Mouse (Mus musculus): ENCODE results near the gene Lgalsl. TPM values are rescaled to one million over a fixed set of nuclear protein-coding genes. Genes with fewer than 3 reads are reported as not detected.

The Lgalsl gene
- total and polyA plus RNA-seq, 3 experiments, result 0.11 TPM; not detected in 2

DNA sequence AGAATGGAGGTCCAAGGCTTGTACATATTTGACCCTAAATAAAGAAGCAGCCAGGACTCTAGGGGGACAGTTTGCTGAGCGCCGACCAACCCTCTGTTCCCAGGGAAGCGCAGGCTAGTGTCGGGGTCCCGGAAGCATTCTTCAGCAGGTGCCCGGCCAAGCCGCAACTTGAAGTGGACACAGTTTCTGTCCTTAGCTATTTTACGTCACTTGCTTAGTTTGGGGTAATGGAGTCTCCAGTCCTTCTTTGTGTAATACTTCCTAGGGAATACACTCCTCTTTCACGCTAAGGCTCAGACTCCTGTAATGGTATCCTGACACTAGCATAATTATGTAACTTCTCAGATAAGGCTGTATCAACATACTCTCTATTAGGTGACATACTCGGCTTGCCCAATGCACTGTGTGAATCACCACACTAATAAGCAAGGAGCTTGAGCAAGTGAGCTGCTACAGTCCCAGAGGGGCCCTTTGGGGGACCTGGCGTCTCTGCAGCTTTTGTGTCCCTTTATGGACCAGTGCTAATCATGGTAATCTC, 813 bp upstream of the Lgalsl start:
- ATAC-seq (ENCODE audit: extremely low read depth, insufficient number of reproducible peaks, low FRiP score, poor library complexity, severe bottlenecking), result no peak
- Histone ChIP-seq H3K4me3 (ENCODE audit: low read depth, low read length) (no peak overlapping the region), H3K4me1 (ENCODE audit: insufficient read depth, low read depth, low read length) (no peaks in the 10 kb centered on the region), H3K27me3 (ENCODE audit: insufficient read depth, low read length) (no peaks in the 10 kb centered on the region), H3K36me3 (replicated peaks) (no peaks in the 10 kb centered on the region), H3K9me3 (replicated peaks) (no peaks in the 10 kb centered on the region; the same call in 1 of the 2 replicates)
- DNase-seq (ENCODE audit: low spot score), result no peak
- no peak for TF ChIP-seq GATA2 (IDR thresholded peaks at IDR 0.05; ENCODE audit: borderline replicate concordance, low read depth, low read length)
- no peak for TF ChIP-seq GATA1 (IDR thresholded peaks at IDR 0.05; ENCODE audit: borderline replicate concordance, low read length)
- TF ChIP-seq TAL1 (conservative IDR thresholded peaks at IDR 0.05; ENCODE audit: low read depth, low read length), result no peak

DNA sequence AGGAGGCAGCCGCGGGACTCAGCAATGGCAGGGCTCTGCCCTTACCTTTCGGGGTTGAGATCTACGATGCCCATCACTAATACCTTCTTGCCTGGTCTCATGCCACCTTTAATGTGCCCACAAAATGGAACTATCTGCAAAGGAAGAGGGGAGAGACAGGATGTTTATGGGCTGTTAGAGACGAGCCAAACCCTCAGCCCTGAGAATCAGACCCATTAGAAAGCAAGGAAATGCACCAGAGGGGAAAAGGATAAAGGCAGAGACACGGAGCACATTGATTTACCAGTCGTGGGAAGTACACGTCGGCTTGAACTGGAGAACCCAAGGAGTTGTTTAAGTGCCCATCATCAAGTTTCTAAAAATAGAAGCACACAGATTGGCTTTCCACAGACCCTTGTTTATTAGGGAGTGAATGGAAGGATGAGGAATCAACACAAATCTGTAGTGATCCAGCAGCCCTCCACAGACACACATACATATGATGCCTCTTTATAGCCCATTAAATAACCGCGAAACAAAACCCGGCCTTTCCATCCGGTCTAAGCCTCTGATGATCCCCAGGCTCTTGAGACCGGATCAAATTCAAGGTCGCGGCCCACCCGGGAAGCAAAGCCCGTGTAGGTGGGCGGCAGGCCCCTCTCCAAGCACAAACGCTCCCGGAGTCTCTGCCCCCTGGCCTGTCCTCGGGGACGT, 717 bp downstream of the Lgalsl start:
- Histone ChIP-seq H3K4me1 (ENCODE audit: insufficient read depth, low read depth, low read length) (no peaks in the 10 kb centered on the region), H3K9me3 (replicated peaks) (no peaks in the 10 kb centered on the region; the same call in 1 of the 2 replicates), H3K36me3 (replicated peaks) (no peaks in the 10 kb centered on the region), H3K4me3 (ENCODE audit: low read depth, low read length) (no peak overlapping the region), H3K27me3 (ENCODE audit: insufficient read depth, low read length) (no peaks in the 10 kb centered on the region)
- DNase-seq (ENCODE audit: low spot score) (no peak), ATAC-seq (ENCODE audit: extremely low read depth, insufficient number of reproducible peaks, low FRiP score, poor library complexity, severe bottlenecking) (no peak)
- TF ChIP-seq CTCF (IDR thresholded peaks at IDR 0.05; ENCODE audit: low read depth, low read length) (no peak), GATA1 (IDR thresholded peaks at IDR 0.05; ENCODE audit: borderline replicate concordance, low read length) (no peak), TAL1 (conservative IDR thresholded peaks at IDR 0.05; ENCODE audit: low read depth, low read length) (no peak), GATA2 (IDR thresholded peaks at IDR 0.05; ENCODE audit: borderline replicate concordance, low read depth, low read length) (no peak), POLR2AphosphoS5 (IDR thresholded peaks at IDR 0.05; ENCODE audit: insufficient replicate concordance, low read depth, low read length) (no peak)

DNA sequence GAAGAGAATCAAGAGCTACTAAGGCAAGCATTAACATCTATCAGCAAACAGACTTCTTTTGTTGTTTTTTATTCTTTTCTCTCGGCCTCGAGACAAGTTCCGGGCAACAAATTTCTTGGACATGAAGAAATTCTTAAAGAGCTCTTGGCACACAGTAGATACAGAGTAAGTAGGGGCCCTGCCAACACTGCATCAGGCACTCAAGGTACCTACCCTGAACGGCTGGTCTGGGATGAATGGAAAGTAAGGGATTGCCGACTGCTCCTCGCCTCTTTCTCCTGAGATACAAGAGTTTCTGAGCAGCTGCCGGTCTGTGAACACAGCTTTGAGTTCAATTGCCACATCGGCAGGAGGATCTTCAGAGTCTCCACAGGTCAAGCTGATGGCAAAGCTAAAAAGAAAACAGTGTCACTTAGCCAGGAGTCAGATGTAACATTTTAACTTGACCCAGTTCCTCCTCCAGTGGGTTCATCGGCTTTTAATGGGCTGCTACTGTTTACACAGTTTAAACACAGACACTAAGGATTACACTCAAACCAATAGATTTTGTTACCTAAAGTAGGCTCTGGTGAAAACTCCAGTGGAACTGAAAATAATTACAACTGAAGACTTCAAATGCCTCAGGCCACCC, 1.7 kb downstream of the Lgalsl start:
- H3K9me3 ChIP-seq (replicated peaks), result no peaks in the 10 kb centered on the region; the same call in 1 of the 2 replicates
- DNase-seq (ENCODE audit: low spot score), result no peak
- H3K4me1 ChIP-seq (ENCODE audit: insufficient read depth, low read depth, low read length), result no peaks in the 10 kb centered on the region
- H3K36me3 ChIP-seq (replicated peaks), result no peaks in the 10 kb centered on the region
- no peaks in the 10 kb centered on the region for H3K27me3 ChIP-seq (ENCODE audit: insufficient read depth, low read length)
- ATAC-seq (ENCODE audit: extremely low read depth, insufficient number of reproducible peaks, low FRiP score, poor library complexity, severe bottlenecking), result no peak
- no peak overlapping the region for H3K4me3 ChIP-seq (ENCODE audit: low read depth, low read length)
- no peak for TF ChIP-seq CTCF (IDR thresholded peaks at IDR 0.05; ENCODE audit: low read depth, low read length)
- TF ChIP-seq GATA1 (IDR thresholded peaks at IDR 0.05; ENCODE audit: borderline replicate concordance, low read length), result no peak
- TF ChIP-seq POLR2AphosphoS5 (IDR thresholded peaks at IDR 0.05; ENCODE audit: insufficient replicate concordance, low read depth, low read length), result no peak
- no peak for TF ChIP-seq TAL1 (conservative IDR thresholded peaks at IDR 0.05; ENCODE audit: low read depth, low read length)
- no peak for TF ChIP-seq GATA2 (IDR thresholded peaks at IDR 0.05; ENCODE audit: borderline replicate concordance, low read depth, low read length)

DNA sequence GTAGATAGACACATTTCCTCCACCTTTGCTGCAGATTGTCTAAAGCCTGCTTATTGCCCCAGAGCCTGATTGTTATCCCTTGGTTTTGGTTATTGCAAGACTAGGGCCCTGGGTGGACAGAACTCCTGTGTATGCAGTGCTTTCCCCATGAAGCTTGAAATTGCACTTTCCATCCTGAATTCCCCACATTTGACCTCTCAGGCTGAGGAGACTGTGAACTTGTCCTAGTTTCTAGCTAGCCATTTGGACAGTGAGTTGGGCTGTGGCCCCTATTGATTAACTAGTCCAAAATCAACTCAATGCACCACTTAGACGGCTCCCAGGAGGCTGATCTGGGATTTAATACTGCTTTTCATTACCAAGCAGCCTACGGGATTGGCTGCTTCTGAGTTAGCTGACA, 6.9 kb downstream of the Lgalsl start:
- Histone ChIP-seq H3K9me3 (replicated peaks) (no peaks in the 10 kb centered on the region), H3K4me1 (ENCODE audit: insufficient read depth, low read depth, low read length) (no peaks in the 10 kb centered on the region), H3K36me3 (replicated peaks) (no peaks in the 10 kb centered on the region), H3K27me3 (ENCODE audit: insufficient read depth, low read length) (no peaks in the 10 kb centered on the region), H3K4me3 (ENCODE audit: low read depth, low read length) (no peak overlapping the region)
- DNase-seq (ENCODE audit: low spot score), result no peak
- no peak for ATAC-seq (ENCODE audit: extremely low read depth, insufficient number of reproducible peaks, low FRiP score, poor library complexity, severe bottlenecking)
- no peak for TF ChIP-seq GATA2 (IDR thresholded peaks at IDR 0.05; ENCODE audit: borderline replicate concordance, low read depth, low read length)
- TF ChIP-seq CTCF (IDR thresholded peaks at IDR 0.05; ENCODE audit: low read depth, low read length), result no peak
- no peak for TF ChIP-seq GATA1 (IDR thresholded peaks at IDR 0.05; ENCODE audit: borderline replicate concordance, low read length)
- no peak for TF ChIP-seq TAL1 (conservative IDR thresholded peaks at IDR 0.05; ENCODE audit: low read depth, low read length)
- no peak for TF ChIP-seq POLR2AphosphoS5 (IDR thresholded peaks at IDR 0.05; ENCODE audit: insufficient replicate concordance, low read depth, low read length)

DNA sequence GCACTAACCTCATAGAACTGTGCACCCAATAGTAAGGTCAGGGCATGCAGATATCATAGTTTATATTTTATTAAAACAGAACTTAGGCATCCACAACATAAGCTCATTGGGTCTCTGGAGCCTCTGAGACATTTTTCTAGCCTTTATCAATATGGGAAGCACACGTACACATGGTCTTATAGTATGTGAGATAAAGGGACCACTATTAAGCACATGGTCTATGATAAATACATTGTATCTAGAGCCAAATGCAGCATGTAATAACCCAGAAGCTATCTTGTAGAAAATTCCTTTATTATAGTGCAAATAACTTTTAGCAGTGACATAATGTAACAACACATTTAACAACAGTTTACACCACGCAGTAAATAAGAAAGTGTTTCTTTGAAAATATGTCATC, 7.6 kb downstream of the Lgalsl start:
- no peaks in the 10 kb centered on the region for H3K36me3 ChIP-seq (replicated peaks)
- no peaks in the 10 kb centered on the region for H3K27me3 ChIP-seq (ENCODE audit: insufficient read depth, low read length)
- H3K4me1 ChIP-seq (ENCODE audit: insufficient read depth, low read depth, low read length), result no peaks in the 10 kb centered on the region
- no peak overlapping the region for H3K4me3 ChIP-seq (ENCODE audit: low read depth, low read length)
- DNase-seq (ENCODE audit: low spot score) (no peak), ATAC-seq (ENCODE audit: extremely low read depth, insufficient number of reproducible peaks, low FRiP score, poor library complexity, severe bottlenecking) (no peak)
- H3K9me3 ChIP-seq (replicated peaks), result no peaks in the 10 kb centered on the region
- TF ChIP-seq POLR2AphosphoS5 (IDR thresholded peaks at IDR 0.05; ENCODE audit: insufficient replicate concordance, low read depth, low read length), result no peak

DNA sequence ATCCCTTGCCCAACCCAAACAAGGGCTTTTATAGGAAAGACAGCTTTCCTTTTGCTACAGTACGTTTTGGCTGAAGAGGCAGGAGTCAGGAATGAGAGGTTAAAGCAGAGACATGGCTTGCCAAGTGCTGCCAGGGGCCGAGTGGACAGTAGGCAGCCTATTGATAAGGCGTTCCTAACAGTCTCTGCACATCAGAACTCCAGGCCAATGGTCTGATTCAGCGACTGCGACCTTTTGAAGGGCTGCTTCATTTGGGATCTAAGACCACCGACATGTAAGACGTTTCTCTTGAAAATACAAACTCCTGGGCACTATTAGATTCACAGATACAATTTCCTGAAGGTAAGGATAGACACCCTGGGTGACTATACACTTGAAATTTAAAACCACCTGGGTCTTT, 9.5 kb downstream of the Lgalsl start:
- Histone ChIP-seq H3K4me3 (ENCODE audit: low read depth, low read length) (no peak overlapping the region), H3K36me3 (replicated peaks) (no peaks in the 10 kb centered on the region), H3K27me3 (ENCODE audit: insufficient read depth, low read length) (no peaks in the 10 kb centered on the region; the same call in 1 of the 2 replicates), H3K4me1 (ENCODE audit: insufficient read depth, low read depth, low read length) (no peaks in the 10 kb centered on the region), H3K9me3 (replicated peaks) (no peaks in the 10 kb centered on the region)
- ATAC-seq (ENCODE audit: extremely low read depth, insufficient number of reproducible peaks, low FRiP score, poor library complexity, severe bottlenecking) (no peak), DNase-seq (ENCODE audit: low spot score) (no peak)
- TF ChIP-seq TAL1 (conservative IDR thresholded peaks at IDR 0.05; ENCODE audit: low read depth, low read length) (no peak), GATA2 (IDR thresholded peaks at IDR 0.05; ENCODE audit: borderline replicate concordance, low read depth, low read length) (no peak), GATA1 (IDR thresholded peaks at IDR 0.05; ENCODE audit: borderline replicate concordance, low read length) (no peak), CTCF (IDR thresholded peaks at IDR 0.05; ENCODE audit: low read depth, low read length) (no peak)

All from G1E (cell line).